Mouse (Mus musculus) ES-E14 (cell line): ENCODE data around the gene Aacs.

Experiments
- HCFC1 ChIP-seq: IDR thresholded peaks from 2 replicates; pipeline ENCODE4 v1.6.1; 2012; ENCODE audit warnings: low read length, inconsistent platforms, borderline replicate concordance; ENCODE audit not compliant: insufficient read depth
- MAFK ChIP-seq: IDR thresholded peaks from 2 replicates; pipeline ENCODE4 v1.6.1; 2014; ENCODE audit warnings: mild to moderate bottlenecking, low read depth, low read length, inconsistent platforms; ENCODE audit not compliant: insufficient read depth
- ZNF384 ChIP-seq: IDR thresholded peaks from 2 replicates; pipeline ENCODE4 v1.6.1; 2012; ENCODE audit warnings: low read depth, low read length, inconsistent platforms

DNA sequence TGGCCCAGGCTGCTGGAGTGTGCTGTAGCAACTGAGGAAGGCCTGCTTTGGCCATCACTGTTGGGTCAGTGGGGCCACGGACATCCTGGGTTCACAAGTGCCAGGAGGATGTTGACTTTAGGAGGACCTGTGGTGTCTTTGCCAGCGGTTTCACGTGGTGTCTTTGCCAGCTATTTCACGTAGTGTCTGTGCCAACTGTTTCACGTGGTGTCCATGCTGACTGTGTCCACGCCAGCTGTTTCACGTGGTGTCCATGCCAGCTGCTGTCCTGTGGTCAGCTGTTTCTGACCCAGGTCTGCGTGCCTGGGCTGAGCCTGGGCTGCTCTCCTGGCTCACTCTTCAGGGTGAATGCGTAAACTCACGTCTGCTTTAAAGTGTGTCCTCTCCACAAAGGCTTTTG is 20.0 kb downstream of the Aacs start:
- TF ChIP-seq MAFK (no peak), HCFC1 (no peak), ZNF384 (no peak)
